Mouse (Mus musculus): ENCODE data around the gene Plpp4.

DNA sequence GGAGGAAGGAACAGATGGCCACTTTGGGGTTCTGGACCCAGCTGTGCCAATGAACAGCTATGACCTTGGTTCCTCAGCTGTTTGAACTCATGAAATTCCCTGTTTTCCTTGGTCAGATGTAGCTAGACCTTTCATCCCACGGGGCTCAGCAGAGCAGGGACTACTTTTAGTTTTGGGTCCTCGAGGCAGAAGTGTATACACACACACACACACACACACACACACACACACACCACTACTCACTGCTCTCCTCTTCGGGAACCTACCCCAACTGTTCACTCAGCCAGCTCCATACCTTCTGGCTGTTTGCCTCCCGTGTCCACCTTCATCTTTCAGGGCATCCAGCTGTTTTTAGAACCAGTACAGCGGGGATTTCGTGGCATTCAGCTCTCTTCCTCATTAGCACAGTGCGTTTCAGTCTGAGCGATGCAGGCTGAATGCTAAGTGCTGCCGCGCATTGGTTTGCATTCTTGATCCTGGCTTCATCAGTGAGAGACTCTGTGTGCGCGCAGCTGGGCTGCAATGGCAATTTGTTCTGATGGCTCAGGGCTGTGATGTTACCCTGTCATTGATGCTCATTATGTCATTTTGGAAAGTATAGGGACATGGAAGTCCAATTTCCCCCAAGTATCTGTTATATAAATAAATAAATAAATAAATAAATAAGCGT is 146.0 kb downstream of the Plpp4 start:
- TF ChIP-seq GATA1 (IDR thresholded peaks at IDR 0.05; ENCODE audit: borderline replicate concordance, low read length) (no peak), FLI1 (IDR thresholded peaks at IDR 0.05; ENCODE audit: low read length) (no peak)
